Mouse (Mus musculus) heart, adult 18-20 months (tissue): Measurements from ENCODE around the gene D430041D05Rik. TPM values are rescaled to one million over a fixed set of nuclear protein-coding genes. Genes with fewer than 3 reads are reported as not detected.
A peak's percentile ranks its signal among the peaks of the same experiment; 100 is the strongest.
"Not testable (repeated sequence)": the region's sequence is repeated elsewhere in the genome, so short reads cannot be mapped to it uniquely, and the experiment has no call there.

Experiments used
- DNase-seq, 2 experiments: peaks; one replicate each; pipeline ENCODE4 v3.0.0; 2021 to 2022; ENCODE audit warnings: mixed read lengths in 1 of 2
- microRNA-seq, 2 experiments: library from miRNA; unstranded; fragments of <30 nt; microRNA quantifications; one replicate each; pipeline ENCODE4 v1.2.0; 2022
- total RNA-seq, 2 experiments: library from RNA; stranded (reverse); gene quantifications; 2 replicates each; pipeline ENCODE4 v1.2.3; 2021

D430041D05Rik gene
- total RNA-seq, 2 experiments from 2014 or later: 0.07 to 0.08 TPM

DNA sequence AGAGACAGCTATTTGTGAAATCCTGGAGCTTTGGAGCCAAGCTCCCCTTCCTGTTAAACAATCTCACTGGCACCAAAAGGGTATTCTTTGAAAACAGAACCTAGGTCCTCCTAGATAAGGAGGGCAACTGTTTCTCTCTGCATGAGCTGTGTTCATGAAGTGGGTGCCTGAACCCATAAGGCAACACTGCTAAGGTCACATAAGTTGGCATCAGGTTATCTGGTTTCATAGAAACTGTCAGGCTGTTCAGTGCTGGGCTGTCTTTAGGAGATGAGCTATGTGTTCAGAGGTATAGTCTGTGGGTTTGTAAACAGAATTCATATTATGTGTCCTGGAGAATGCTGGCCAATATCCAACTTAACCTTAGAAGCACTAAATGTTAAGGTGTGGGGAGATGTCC, 293.6 kb downstream of the D430041D05Rik start:
- DNase-seq: not testable (repeated sequence)

DNA sequence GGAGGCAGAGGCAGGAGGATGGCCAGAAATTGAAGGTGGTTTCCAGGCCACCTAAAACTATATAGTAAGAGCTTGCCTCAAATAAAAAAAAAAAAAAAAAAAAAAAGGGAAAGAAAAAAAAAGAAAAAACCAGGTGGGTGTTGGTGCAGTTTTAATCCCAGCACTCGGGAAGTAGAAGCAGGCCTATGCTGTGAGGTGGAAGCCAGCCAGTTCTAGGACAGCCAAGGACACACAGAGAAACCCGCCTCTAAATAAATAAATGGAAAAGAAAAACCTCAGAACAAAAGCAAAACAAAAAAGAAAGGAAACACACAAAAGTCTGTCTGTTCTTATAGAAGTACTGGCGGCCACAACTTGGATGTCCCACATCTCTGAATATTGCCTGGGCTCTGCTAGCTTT, 295.9 kb downstream of the D430041D05Rik start:
- no peak for DNase-seq

GRCm38 (mm10) chr2:104113563-104113962, 297.2 kb downstream of the D430041D05Rik start:
- DNase-seq: not testable (repeated sequence)

- DNase-seq: not testable (repeated sequence)
Measured at GRCm38 (mm10) chr2:104111170-104111797, 299.5 kb downstream of the D430041D05Rik start.

- DNase-seq: no peak
Measured at GRCm38 (mm10) chr2:104110031-104110430, 300.8 kb downstream of the D430041D05Rik start.

- no peak for DNase-seq
Measured at GRCm38 (mm10) chr2:104109528-104109927, 301.3 kb downstream of the D430041D05Rik start.

DNA sequence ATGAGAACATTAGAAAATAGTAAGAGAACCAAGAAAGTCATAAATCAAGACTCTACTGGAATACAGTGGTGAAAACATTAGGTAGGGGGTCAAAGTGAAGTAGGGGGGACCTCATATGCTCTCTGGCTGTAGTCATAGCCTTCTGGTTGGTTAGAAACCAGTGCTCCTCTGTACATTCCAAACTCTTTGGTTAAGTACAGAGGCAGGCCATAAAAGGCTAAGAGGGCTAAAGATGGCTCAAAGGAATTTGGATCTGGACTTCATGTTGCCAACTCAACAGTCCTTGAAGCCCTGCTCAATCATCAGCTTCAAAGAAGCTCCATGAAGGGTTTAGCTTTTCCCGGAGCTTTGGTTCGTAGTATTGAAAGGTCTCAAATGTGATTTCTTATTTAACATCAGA, 301.8 kb downstream of the D430041D05Rik start:
- not testable (repeated sequence) for DNase-seq

DNA sequence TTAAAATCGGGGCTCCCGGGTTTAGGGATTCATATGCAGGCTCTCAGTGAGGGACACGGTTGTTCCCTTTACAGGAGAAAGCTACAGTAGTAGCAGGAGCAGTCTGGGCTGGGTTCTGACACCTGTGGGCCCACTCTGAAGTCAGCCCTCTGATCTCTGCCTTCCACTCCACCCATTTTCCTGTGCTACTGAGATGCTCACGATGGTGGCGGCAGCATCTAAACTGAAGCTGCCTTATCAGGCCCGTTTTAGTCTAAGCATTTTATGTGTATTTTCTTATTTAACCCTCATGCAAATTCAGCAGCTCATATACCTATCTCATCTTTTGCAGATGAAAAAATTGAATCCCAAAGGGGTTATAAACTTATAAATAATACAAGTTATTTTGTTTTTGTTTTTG, 306.0 kb downstream of the D430041D05Rik start:
- DNase-seq: no peak

DNA sequence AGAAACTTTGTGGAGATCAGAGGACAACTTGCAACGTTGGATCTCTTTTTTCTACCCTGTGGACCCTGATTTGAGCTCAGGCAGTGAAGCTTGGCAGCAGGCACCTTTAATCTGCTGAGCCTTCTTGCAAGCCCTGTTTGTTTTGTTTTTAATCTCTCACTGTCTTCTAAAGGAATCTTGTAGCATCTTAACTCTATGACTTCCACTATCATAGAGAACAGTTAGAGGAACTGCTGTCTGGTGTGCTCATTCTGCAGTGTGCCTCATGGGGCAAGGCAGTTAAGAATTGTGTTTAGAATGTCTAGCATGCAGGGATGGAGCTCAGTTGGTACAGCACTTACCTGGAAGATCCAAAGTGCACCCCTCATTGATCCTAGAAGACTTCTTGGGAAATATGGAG, 310.9 kb downstream of the D430041D05Rik start:
- DNase-seq: no peak

DNA sequence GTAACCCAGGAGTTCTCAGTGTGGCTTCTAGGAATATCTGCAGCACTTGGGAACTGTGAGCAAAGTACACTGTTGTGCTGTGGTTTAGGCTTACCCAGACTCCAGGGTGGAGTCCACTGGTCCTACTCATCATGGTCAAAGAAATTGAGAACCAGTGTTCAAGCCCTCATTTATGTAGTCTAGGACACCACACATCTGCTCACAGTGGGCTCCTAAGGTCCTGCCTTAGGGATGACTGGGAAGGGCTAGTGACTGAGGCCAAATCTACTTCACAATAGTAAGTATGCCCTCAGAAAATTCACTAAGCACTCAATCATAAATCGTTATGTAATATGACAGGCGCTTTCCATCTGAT, 311.6 kb downstream of the D430041D05Rik start:
- no peak for DNase-seq

DNA sequence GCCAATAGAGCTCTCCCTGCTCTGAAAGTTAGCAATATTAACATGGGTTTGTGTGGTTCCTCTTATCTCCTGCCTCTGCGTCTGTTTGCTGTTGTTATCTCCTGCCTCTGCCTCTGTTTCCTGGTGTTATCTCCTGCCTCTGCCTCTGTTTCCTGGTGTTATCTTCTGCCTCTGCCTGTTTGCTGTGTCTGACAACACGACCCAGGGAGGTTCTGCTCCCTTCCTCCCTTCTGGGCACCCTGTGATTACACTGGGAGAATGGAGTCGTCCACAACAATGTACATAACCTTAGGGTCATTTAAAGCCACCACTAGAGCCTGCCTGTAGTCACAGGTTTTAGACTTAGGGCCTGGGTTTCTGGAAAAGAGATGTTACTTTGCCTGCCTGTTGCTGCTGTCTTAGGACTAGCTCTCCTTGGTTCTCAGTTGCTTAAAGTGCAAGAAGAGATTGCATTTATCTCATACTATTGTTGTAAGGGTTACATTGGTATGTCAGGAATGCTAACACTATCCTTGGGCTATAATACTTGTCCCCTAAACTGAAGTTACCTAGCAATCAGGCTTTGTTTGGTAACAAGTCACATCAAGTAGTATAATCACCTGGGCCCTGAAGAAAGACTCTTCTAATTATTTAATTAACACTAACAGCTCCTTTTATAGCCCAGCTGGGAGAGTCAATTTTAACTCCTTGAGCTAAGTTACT, 312.1 kb downstream of the D430041D05Rik start:
- no peak for DNase-seq

DNA sequence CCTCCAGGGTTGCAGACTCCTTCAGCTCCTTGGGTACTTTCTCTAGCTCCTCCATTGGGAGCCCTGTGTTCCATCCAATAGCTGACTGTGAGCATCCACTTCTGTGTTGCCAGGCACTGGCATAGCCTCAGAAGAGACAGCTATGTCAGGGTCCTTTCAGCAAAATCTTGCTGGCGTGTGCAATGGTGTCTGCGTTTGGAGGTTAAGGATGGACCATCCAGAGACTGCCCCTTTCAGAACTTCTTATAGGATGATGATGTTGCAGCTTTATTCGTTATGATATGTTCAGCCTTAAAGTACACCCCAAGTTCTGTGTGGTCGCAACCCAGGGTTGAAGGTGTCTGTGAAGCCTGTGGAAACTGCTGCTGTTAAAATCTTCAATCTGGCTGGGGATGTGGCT, 313.4 kb downstream of the D430041D05Rik start:
- DNase-seq: not testable (repeated sequence)

DNA sequence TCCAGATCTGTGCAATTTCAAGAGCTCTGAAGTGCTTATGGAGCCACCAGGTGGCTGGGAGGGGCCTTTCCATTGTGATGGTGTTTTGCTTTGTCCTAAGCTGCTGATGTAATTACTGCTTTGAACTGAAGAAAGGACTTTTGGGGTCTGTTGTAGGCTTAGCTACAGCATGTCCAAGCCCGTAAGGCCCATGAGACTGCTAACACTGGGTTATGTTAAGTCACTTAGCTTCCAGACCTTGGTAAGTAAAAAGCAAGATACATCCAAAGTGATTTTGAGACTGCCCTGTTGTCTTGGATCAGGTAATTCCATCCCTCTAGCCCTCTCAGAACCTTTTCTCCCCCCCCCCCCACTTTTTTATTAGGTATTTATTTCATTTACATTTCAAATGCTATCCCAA, 314.0 kb downstream of the D430041D05Rik start:
- not testable (repeated sequence) for DNase-seq

DNA sequence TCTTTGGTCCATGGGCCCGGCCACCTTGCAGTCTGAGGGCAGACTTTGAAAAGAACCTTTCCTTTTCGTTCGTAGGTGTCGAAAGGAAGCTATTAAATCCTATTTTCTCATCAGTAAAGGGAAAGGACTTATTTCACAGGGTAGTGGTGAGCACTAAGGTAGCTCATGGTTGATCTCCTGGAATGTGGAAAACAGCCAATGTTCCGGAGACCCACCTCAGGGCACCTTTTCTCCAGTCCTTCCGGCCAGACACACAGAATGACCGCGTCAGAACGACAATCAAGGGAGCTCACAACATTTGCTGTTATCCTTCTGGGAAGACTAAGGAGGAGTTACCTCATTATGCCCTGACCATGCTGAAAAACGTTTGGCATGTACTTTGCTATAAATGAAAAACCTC, 314.6 kb downstream of the D430041D05Rik start:
- no peak for DNase-seq

DNA sequence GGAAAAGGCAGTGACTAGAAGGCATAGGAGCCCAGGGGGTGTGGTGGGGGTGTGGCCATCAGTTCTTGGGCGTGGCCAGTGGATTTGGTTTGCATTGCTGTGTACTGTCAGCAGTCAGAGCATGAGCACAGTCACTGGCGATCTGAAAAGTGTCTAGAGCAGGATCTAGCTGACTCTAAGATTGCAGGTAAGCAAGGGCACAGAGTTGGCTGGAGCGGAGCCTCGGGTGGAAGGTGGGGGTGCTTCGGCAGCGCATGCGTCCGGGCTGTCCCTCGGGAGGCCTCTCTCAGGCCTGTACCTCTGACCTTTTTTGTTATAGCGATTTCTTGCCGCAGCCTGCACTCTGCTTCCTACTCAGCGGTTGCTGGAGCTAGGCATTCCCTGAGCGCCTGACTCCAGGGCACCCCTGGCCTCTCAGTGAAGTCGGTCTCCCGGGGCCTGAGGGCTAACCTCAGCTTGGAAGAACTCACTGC, 315.0 kb downstream of the D430041D05Rik start, which contains the start of gene Cd59a:
TSS of gene Cd59a (plus strand) at position 61 of the 473 bp plus-strand sequence.
- peak; percentile 93 for DNase-seq

DNA sequence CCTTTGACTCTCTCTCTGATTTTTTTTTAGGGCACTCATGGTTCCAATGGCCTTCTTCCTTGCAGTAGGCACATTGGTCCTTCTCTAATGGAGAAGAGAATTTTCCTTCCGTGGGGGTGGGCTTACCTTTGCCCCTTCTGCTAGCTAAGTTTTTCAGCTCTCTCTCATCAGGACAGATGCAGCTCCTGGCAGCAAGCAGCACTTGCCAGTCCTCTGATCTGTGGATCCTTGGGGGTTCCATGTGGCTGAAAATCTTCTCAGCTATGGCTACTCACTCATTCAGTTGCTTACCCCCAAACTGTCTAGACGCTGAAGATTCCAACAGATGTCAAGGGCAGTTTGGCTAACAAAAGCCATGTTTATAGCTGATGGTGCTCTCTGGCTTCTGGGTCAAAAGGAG, 317.5 kb downstream of the D430041D05Rik start:
- DNase-seq: no peak

Small RNA genes within 50 kb of the gene (microRNA-seq; reads per million reads assigned to microRNA genes)
- 0 to 1.1 reads per million in 2 experiments for gene Mir1902

Other genes starting within 250 kb of the D430041D05Rik start
- gene Hipk3, start 83.4 kb upstream of the D430041D05Rik start, total RNA-seq: 100 to 1,000 TPM; 209 to 220 TPM
- gene Cstf3, start 179.5 kb upstream of the D430041D05Rik start, total RNA-seq: 10 to 100 TPM; 11.5 to 12.9 TPM